Mouse (Mus musculus): Measurements from ENCODE around the gene Nr1h2.

Nr1h2 gene

GRCm38 (mm10) chr7:44553826-44554225, at the start of gene Nr1h2:
TSS of gene Nr1h2 (minus strand) at chr7:44553951.
- DNase-seq: peak; percentile 98

DNA sequence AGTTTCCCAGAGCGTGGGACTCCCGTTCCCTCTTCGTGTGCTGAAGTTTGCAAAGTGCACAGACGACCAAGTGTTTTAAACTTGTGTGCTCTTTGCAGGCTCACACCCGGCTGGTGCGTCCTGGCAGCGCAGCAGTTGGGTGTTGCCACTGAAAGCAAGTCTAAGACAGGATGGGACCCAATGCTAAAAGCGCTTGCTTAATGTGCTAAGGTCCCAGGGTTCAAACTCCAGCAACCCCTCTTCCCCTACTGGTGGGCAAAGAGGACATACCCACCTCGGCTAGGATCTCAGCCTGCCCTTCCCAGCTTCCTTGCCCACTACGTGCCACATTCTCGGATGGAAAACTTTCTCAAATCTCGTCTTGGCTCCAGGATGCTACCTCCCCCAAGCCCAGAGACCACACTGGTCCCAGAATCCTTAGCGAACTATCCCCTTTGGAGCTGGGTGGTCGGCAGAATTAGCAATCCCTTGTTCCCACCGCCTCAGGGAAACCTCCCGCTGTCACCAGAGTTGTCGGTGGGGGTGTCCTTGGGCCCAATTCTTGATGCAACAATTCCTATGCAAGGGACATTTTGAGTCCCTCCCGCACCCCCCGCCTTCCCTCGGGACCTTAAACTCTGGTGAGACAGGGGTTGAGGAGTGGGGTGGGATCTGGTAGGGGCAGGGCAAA, 49.6 kb upstream of the Nr1h2 start:
- no peak for DNase-seq

GRCm38 (mm10) chr7:44602443-44602842, 48.7 kb upstream of the Nr1h2 start:
- DNase-seq: no peak

- no peak for DNase-seq
Observed at GRCm38 (mm10) chr7:44601646-44602045, 47.9 kb upstream of the Nr1h2 start.

DNA sequence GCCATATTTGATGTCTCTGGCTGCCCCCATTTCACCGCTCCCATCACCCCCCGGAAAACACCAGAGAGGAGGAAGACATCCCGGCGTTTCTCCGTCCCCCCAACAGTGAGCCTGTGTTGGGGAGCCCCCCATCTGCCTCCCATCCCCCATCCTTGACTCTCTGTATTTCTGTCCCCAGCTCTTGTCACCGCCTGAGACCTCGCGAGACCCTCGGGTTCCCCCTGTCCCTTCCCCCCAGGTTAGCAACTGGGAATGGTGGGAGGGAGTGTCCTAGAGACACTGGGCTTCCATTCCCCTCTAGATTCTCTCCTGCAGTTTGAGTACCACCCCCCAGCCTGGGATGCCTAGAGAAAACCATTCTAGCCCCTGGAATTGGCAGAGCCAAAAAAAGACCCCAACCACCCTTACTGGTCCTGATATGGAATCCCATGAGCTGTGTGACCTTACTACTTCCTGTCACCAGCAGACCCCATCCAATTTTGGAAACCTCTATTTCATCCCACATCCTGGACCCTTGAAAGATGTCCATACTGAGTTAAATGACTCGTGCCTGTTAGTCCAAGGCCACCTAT, 47.0 kb upstream of the Nr1h2 start:
- DNase-seq: no peak

DNA sequence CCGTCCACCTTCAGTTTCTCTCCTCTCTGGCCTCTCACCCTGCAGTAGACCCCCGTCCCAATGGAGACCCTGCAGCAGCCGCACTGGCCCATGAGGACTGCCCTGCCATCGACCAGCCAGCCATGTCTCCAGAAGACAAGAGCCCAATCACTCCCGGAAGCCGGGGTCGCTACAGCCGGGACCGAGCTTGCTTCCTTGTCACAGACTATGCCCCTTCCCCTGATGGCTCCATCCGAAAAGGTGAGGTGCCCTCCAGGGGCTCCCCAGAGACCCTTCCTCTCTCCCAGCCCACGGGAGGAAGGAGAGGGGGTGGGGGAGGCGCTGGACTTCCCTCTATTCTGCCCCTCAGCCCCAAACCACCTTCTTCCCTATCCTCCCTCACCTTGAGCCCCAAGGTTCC, 44.6 kb upstream of the Nr1h2 start:
- DNase-seq: no peak

GRCm38 (mm10) chr7:44597666-44598065, 43.9 kb upstream of the Nr1h2 start:
- DNase-seq: no peak

- DNase-seq: no peak
Observed at GRCm38 (mm10) chr7:44596996-44597538, 43.3 kb upstream of the Nr1h2 start.

GRCm38 (mm10) chr7:44596051-44596450, 42.3 kb upstream of the Nr1h2 start:
- DNase-seq: no peak

DNA sequence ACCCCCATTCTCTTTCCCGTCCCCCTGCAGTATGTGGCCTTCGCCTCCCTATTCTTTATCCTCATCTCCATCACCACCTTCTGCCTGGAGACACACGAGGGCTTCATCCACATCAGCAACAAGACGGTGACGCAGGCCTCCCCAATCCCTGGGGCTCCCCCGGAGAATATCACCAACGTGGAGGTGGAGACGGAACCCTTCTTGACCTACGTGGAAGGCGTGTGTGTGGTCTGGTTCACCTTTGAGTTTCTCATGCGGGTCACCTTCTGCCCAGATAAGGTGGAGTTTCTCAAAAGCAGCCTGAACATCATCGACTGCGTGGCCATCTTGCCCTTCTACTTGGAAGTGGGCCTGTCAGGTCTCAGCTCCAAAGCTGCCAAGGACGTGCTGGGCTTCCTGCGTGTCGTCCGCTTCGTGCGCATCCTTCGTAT, 41.4 kb upstream of the Nr1h2 start:
- no peak for DNase-seq

- no peak for DNase-seq
Observed at GRCm38 (mm10) chr7:44594291-44594690, 40.5 kb upstream of the Nr1h2 start.

DNA sequence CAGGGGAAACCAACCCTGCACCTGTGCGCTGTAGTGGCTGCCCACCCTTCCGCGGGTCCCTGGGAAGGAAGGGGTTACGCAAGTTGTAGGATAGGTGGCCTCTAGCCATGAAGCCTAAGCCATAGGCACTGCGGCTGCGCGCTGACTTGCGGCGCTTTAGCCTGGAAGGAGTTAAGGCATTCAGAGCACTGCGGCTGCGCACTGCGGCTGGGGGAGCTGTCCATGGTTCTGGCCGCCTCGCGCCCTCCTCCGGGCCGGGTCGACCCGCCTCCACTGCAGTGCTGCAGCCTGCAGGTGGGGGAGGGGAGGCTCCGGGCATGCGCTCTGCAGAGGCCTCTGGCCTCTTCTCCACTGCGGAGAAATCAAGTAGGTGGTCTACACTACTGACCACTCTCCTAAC, 40.0 kb upstream of the Nr1h2 start:
- peak; percentile 90 to 91 for DNase-seq

DNA sequence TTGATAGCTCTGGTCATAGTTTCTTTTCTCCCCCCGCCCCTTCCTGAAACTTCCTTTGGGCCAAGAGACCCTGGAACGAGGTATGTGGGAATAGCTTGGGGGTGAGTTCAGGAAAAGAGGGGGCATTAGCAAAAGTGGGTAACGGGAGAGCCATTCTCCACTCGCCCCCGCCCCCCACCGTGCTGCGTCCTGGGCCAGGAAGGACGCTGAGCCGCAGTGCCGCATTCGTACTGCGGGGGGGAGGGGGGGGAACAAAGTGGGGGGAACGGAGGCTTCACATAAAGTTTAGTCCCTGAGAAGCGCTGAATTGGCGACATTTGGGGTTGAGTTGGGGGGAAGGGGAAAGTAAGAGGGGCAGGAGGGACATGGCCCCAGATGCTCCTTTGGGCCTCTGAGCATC, 39.3 kb upstream of the Nr1h2 start:
- no peak for DNase-seq

- no peak for DNase-seq
Observed at GRCm38 (mm10) chr7:44591348-44592116, 37.8 kb upstream of the Nr1h2 start.

DNA sequence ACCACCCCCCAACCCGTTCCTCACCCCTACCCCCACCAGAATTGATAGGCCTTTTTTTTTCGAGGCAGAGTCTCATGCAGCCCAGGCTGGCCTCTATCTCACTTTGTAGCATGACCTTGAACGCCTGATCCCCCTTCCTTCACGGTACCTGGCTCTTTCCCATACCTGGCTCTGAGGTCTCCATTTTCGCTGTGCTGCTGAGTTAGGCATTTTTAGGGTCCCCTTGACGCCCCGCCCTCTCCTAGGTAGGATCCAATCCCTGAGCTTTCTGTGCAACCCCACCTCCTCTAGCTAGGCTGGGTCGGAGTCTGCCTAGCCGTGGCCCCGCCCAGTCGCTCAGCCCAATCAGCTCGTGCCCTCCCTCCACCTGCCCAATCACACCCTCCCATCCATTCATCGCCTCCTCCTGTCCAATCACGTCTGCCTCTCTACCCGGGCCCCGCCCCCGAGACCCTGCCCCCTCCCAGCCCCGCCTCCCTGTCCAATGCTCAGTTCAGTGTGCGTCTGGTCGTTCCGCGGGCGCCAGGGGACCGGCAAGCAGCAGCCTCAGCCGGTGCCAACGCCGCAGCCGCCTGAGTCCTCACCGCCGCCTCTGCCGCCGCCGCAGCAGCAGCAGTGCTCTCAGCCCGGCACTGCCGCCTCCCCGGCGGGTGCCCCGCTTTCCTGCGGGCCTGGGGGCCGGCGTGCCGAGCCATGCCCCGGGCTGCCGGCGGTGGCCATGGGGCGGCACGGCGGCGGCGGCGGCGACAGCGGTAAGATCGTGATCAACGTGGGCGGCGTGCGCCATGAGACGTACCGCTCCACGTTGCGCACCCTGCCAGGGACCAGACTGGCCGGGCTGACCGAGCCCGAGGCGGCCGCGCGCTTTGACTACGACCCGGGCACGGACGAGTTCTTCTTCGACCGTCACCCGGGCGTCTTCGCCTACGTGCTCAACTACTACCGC, 36.9 kb upstream of the Nr1h2 start, which contains the start of gene Kcnc3:
Gene Kcnc3, plus strand, starts transcription at position 263 of the 946 bp plus-strand sequence.
- DNase-seq: peak; percentile 91 to 95

GRCm38 (mm10) chr7:44589946-44590345, 36.2 kb upstream of the Nr1h2 start:
- no peak for DNase-seq

DNA sequence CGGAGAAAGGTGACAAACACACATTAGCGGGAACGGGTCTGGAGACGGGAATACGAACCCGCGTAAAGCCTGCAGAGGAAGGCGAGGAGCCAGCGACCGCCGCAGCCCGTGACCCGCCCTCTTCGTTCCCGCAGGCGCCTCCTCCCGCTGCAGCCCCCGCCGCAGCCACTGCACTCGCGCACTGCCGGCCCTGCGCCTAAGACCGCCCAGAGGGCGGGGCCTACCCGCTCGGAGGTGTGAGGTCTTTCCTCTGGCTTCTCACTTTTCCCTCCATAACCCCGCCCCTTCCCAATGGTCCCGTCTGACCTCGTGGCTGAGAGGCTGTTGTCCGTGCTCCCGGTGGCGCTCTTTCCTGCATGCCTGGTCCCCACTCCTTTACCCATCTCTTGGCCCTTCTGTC, 35.4 kb upstream of the Nr1h2 start:
- peak; percentile 88 to 94 for DNase-seq

DNA sequence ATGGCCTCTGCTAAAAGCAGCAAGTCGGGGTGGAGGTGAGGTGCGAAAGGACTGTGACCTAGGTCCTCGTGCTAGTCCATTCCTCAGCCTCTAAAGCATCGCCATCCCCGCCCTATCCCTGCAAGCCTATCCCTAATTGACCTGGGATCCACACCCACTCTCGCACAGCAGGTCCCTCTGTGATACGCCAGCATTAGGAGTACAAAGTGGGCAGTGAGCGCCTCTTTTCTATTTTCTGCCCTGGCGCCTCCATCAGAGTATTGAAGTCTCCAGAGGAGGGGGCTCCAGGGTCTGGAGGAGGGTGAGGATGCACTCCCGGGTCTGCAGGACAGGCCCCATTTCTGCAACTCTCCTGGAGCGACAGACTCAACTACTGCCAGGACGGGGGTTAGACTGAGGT, 34.6 kb upstream of the Nr1h2 start:
- DNase-seq: no peak

DNA sequence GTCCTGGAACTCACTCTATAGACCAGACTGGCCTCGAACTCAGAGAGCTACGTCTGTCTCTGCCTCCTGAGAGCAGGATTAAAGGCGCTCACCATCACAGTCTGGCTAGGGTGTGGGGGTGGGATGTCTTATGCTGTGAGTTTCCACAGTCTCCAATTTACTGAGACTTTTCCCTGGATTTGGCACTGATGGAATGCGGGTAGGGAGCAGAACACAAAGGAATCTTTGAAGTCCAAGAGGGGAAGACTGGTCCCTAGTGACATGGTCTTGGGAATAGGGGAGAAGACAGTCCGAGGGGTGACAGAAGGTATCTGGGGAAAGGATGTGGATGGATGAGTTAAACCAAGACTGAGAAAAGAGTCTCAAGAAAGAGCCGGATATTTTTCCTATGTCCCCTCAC, 33.9 kb upstream of the Nr1h2 start:
- DNase-seq: no peak

- DNase-seq: peak; percentile 56 to 58
Observed at GRCm38 (mm10) chr7:44586930-44587329, 33.2 kb upstream of the Nr1h2 start.

GRCm38 (mm10) chr7:44586518-44586917, 32.8 kb upstream of the Nr1h2 start:
- DNase-seq: no peak

DNA sequence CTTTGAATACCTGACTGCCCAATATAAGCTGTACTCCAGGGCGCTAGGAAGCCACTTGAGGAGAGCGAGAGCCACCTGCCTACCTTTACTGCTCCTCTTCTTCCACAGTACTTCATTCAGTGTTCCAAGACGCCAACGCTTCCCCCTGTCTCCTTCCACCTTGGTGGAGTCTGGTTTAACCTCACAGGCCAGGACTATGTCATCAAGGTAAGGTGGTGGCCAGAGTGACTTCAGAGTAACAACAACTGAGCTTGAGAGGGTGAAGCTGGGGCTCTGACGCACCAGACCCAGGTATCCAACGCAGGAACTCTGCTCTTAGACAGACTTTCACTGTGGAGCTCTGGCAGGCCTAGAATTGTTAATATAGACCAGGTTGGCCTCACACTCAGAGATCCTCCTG, 31.9 kb upstream of the Nr1h2 start:
- no peak for DNase-seq

- DNase-seq: no peak
Observed at GRCm38 (mm10) chr7:44584921-44585320, 31.2 kb upstream of the Nr1h2 start.
